Mouse (Mus musculus): Measurements from ENCODE around the gene Myo1d.

- TF ChIP-seq CTCF (IDR thresholded peaks at IDR 0.05; ENCODE audit: insufficient read depth, low read depth, low read length): no peak
- TF ChIP-seq POLR2A (IDR thresholded peaks at IDR 0.05; ENCODE audit: insufficient read depth, low read depth, low read length): no peak
Observed at GRCm38 (mm10) chr11:80475544-80475943, 304.3 kb downstream of the Myo1d start.
